Mouse (Mus musculus) hematopoietic stem cell, adult 5-6 weeks (primary cell): ENCODE measurements around the gene Fnbp4. TPM values are rescaled to one million over a fixed set of nuclear protein-coding genes. Genes with fewer than 3 reads are reported as not detected.

Experiments used
- ATAC-seq, 2 experiments: fragments of 125-278 bp in 1 of 2; replicated peaks in 1 of 2; 2 replicates each; pipeline ENCODE4 v1.8.0; 2016 to 2017; ENCODE audit warnings: inconsistent platforms in 2 of 2, mild to moderate bottlenecking in 2 of 2, moderate number of reproducible peaks in 2 of 2, low read depth in 1 of 2, moderate TSS enrichment in 1 of 2; ENCODE audit not compliant: low FRiP score in 2 of 2, poor library complexity in 2 of 2, severe bottlenecking in 2 of 2, insufficient read depth in 1 of 2, low TSS enrichment in 1 of 2
- total RNA-seq: library from RNA; stranded (forward); fragments of 172-1452, 232-1000 nt; gene quantifications from 2 replicates; pipeline ENCODE4 v1.2.3, GENCODE M21; 2017

Fnbp4 gene
- 226 and 232 TPM in 2 replicates for total RNA-seq

DNA sequence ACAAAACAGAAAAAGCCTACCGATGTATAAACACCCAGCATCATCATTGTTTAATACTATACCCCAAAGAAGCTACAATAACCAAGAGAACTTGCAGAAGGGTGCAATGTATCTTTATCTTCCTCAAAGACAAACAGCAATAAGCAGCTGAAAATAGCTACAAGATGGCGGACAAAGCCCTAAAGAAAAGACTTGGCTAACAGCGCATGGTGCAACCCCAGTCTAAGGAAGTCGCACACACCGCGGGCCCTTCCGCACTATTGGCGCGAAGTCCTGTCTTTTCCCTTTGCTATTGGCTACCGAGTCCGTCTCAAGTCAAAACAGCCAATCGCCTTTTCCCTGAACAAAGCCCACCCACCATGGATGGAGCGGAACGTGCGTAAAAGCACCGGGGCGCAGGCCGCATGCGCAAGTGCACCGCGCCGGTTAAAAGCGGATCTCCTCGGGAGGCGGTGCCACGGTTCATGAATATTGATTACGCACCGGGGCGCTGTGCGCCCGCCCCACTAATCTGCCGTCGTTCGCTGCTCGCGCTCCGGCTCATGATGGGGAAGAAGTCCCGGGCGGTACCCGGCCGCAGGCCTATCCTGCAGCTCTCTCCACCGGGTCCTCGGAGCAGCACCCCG is at the start of gene Fnbp4:
TSS of gene Fnbp4 (plus strand) at position 318 of the 626 bp plus-strand sequence.
- ATAC-seq = peak; percentile 98 to 99

DNA sequence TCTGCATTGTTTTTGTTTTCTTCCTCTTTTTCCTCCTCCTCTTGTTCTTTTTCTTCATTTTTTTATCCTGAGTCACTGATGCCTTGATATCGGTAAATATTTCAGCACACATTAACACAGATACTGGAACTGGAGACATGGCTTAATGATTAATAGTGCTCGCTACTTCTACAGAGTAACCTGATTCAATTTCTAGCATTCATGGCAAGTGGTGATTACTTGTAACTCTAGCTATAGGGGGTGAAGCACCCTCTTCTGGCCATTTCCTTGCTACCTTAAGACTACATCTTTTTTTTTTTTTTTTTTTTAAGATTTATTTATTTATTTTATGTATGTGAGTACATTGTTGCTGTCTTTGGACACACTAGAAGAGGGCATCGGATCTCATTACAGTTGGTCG is 44.2 kb upstream of the Fnbp4 start:
- no peak for ATAC-seq

- no peak for ATAC-seq
Observed at GRCm38 (mm10) chr2:90708548-90708947, 36.6 kb upstream of the Fnbp4 start.

- no peak; a peak in 1 of 4 replicates for ATAC-seq
Observed at GRCm38 (mm10) chr2:90715555-90716092, 29.5 kb upstream of the Fnbp4 start.

- no peak for ATAC-seq
Observed at GRCm38 (mm10) chr2:90717366-90717765, 27.8 kb upstream of the Fnbp4 start.

GRCm38 (mm10) chr2:90717948-90718347 is 27.2 kb upstream of the Fnbp4 start:
- ATAC-seq = no peak

GRCm38 (mm10) chr2:90726818-90727217 is 18.4 kb upstream of the Fnbp4 start:
- ATAC-seq = no peak

DNA sequence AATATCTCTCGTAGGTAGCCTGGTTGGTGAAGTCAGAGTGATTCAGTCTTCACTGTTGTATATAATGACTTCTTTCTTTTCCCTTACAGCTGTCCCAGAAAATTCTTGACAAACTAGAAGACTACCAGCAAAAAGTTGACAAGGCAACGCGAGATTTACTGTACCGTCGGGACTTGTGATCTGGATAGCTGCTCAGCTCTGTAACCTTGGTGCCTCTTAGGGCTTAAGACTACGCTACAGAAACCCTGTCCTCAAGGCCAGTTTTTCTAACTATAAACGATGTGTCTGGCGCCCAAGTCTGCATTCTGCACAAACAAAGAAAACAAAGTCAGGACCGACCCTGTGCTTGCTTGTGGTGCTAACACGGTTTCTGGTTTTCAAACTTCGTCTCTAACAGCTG is 9.8 kb upstream of the Fnbp4 start:
- no peak for ATAC-seq

GRCm38 (mm10) chr2:90738801-90739200 is 6.4 kb upstream of the Fnbp4 start:
- no peak for ATAC-seq

DNA sequence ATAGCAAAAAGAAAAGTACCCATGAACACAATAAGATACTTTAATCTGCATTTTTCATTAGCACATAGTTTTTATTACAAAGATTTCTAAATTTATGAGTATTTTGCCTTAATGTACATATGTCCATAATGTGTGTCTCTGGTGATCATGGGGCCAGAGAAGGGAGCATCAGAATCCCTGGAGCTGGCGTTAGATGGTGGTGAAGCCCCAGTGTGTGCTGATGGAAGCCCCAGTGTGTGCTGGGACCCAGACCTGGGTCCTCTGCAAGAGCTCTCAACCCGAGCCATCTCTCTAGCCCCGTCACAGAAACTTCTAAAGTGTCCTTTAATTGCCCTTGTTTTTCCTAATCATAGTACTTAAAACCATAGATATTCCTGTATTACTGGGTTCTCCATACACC is 5.8 kb upstream of the Fnbp4 start:
- ATAC-seq = no peak

GRCm38 (mm10) chr2:90739921-90740320 is 5.2 kb upstream of the Fnbp4 start:
- no peak for ATAC-seq

GRCm38 (mm10) chr2:90744285-90745052 is 701 bp upstream of the Fnbp4 start:
- ATAC-seq = no peak

DNA sequence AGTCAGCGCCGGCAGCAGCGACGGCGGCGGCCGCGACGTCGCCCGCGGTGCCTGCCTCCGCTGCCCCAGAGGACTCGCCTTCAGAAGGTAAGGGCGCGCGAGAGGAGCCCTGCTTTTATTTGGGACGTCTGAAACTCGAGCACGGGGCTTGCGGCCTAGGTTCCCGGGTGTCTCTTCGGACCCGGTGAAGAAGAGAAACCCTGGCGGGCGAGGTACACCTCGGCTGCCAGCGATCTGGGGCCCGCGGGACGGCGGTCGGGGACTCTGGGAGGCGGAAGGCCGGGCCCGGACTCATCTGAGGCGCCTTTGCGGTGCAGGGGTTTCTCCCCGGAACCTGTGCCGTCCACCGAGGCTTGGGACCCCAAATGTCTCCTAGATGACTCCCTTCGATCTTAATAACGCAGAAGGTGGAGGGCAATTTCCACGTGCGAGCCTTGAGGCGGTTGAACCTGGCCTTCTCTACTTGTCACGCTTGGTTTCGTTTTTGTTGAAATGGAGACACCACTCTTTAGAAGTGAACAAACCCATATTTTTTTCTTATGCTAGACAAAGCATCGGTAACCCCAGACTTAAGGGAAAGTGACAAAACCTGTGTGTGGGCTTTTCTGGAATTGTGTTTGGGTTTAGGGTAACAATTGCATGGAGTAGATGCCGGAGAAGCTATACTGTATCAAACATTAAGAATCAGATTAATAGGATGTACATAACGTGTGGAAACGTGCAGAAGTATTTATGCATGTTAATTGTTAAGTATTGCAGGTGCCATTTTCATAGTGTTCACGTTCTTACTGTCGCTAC is 769 bp downstream of the Fnbp4 start:
- peak in 1 of 2 experiments; percentile 14; a peak in 2 of 4 replicates for ATAC-seq

GRCm38 (mm10) chr2:90746538-90746865 is 1.3 kb downstream of the Fnbp4 start:
- ATAC-seq = no peak

DNA sequence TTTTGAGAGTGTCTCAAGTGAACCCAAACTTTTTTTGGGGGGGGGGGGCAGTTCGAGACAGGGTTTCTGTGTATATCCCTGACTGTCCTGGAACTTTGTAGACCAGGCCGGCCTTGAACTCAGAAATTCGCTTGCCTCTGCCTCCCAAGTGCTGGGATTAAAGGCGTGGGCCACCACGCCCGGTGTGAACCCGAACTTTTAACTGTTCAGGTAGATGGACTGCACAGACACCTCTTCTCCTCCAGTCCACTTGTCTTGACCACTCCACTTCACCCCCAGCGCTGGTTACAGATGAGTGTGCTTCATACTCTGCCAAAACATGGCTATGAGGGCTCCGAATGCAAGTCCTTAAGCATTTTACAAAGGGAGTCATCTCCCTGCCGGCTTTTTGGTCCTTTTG is 2.0 kb downstream of the Fnbp4 start:
- no peak for ATAC-seq

GRCm38 (mm10) chr2:90749676-90750459 is 4.7 kb downstream of the Fnbp4 start:
- ATAC-seq = no peak

GRCm38 (mm10) chr2:90753565-90753964 is 8.4 kb downstream of the Fnbp4 start:
- ATAC-seq = no peak
